Mouse (Mus musculus) lung, postnatal 0 days (tissue): ENCODE results near the gene Chrm3. TPM values are rescaled to one million over a fixed set of nuclear protein-coding genes. Genes with fewer than 3 reads are reported as not detected.

Source experiments
- ATAC-seq: fragments of 200-750 bp; cut with Nextera tagmentation; 2 replicates; pipeline ENCODE4 v1.8.0; 2017; ENCODE audit warnings: moderate library complexity
- DNase-seq: peaks from one replicate; pipeline ENCODE4 v3.0.0-alpha.2; 2016; ENCODE audit warnings: low spot score
- H3K27ac ChIP-seq: fragments of 300-500 bp; sonication (generic); 2 replicates; pipeline ENCODE4 v1.5.1; 2014; ENCODE audit warnings: antibody characterized with exemption, mild to moderate bottlenecking, low read length, mixed read lengths
- H3K27me3 ChIP-seq: fragments of 300-500 bp; sonication (generic); replicated peaks from 2 replicates; pipeline ENCODE4 v1.6.1; 2014; ENCODE audit warnings: low read length, mixed read lengths; ENCODE audit not compliant: insufficient read depth
- H3K36me3 ChIP-seq: fragments of 300-500 bp; sonication (generic); 2 replicates; pipeline ENCODE4 v1.6.1; 2014; ENCODE audit warnings: low read length, mixed read lengths; ENCODE audit not compliant: insufficient read depth
- H3K4me1 ChIP-seq: fragments of 300-500 bp; sonication (generic); 2 replicates; pipeline ENCODE4 v1.6.1; 2014; ENCODE audit warnings: antibody characterized with exemption, low read depth, low read length, mixed read lengths; ENCODE audit not compliant: insufficient read depth
- H3K4me2 ChIP-seq: fragments of 300-500 bp; sonication (generic); replicated peaks from 2 replicates; pipeline ENCODE4 v1.6.1; 2014; ENCODE audit warnings: low read depth, mild to moderate bottlenecking, low read length, moderate library complexity, mixed read lengths
- H3K4me3 ChIP-seq: fragments of 300-500 bp; sonication (generic); 2 replicates; pipeline ENCODE4 v1.5.1; 2014; ENCODE audit warnings: low read depth, low read length
- H3K9ac ChIP-seq: fragments of 300-500 bp; sonication (generic); replicated peaks from 2 replicates; pipeline ENCODE4 v1.6.1; 2014; ENCODE audit warnings: low read depth, mild to moderate bottlenecking
- H3K9me3 ChIP-seq: fragments of 300-500 bp; sonication (generic); 2 replicates; pipeline ENCODE4 v1.6.1; 2016; ENCODE audit warnings: low read length, mixed read lengths
- CTCF ChIP-seq: IDR thresholded peaks from 2 replicates; pipeline ENCODE4 v1.5.1; 2016; ENCODE audit warnings: antibody characterized with exemption, mild to moderate bottlenecking
- EP300 ChIP-seq: IDR thresholded peaks from 2 replicates; pipeline ENCODE4 v1.6.1; 2016; ENCODE audit warnings: antibody characterized with exemption, mild to moderate bottlenecking, control low read depth
- WGBS: fragments of 180-500 bp; shearing (Covaris S2); extraction: QIAGEN DNeasy Blood & Tissue Kit; methylation state at CpG from one replicate; pipeline ENCODE4 v1.1.7; 2014; 5-methylcytosine and 5-hydroxymethylcytosine counted together
- polyA plus RNA-seq: library from polyadenylated mRNA; unstranded; fragments of >200 nt; fragmentation: Nextera tagmentation; extraction: Ambion mirVana; gene quantifications from 2 replicates; pipeline ENCODE4 v1.2.1, GENCODE M21; 2015

Gene Chrm3
- polyA plus RNA-seq, 1 experiment from 2014 or later: 0.20 TPM

DNA sequence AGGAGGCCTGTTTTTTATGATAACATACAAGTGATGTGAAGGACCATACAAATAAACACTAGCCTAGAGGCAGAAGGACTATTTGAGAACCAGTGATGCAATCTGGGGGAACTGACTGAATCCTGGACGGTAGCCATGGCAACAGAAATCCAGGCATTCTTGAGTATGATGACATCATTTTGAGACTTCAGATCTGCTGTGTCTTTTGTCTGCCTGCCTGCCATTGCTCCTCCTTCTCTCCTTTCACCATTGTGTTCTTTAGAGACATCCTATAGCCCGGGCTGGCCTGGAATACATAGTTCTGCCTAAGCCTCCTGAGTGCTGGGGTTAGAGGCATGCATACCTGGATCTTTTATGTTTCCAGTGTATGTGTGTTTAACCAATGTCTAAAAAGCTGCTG lies 430.7 kb downstream of the Chrm3 start:
- peak; percentile 41; the same call in 1 of the 2 replicates for ATAC-seq

DNA sequence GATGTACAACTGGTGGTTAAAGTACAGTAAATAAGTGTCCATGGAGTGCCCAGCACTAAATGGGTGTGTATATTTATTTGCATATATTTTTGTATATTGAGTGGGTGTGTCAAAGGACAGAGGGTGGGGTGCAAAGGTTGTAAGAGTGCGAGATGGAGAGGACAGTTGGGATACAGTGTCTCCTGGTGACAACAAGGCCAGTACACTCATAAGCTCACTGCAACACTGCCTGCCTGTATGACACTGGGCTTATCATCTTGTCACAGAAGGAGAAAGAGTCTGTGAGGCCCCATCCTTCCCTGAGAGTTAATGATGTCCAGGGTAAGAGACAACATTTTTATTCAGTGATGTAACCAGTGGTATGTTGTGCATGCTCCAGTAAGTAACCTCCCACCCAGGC lies 439.5 kb downstream of the Chrm3 start:
- WGBS: 67% methylated on average over 1 of the region's 1 CpGs
- Histone ChIP-seq H3K27me3 (no peaks in the 10 kb centered on the region), H3K9me3 (no peaks in the 10 kb centered on the region), H3K36me3 (no peaks in the 10 kb centered on the region), H3K4me3 (no peak overlapping the region), H3K9ac (no peak overlapping the region), H3K4me2 (no peak overlapping the region), H3K4me1 (no peaks in the 10 kb centered on the region), H3K27ac (no peak overlapping the region)
- no peak for DNase-seq
- ATAC-seq: no peak
- TF ChIP-seq EP300 (no peak), CTCF (no peak)

More for the DNA sequence above, 430.7 kb downstream of the Chrm3 start:
- Histone ChIP-seq H3K9me3 (no peaks in the 10 kb centered on the region), H3K27ac (no peak overlapping the region), H3K9ac (no peak overlapping the region), H3K27me3 (no peaks in the 10 kb centered on the region), H3K4me3 (no peak overlapping the region), H3K4me1 (no peaks in the 10 kb centered on the region), H3K36me3 (no peaks in the 10 kb centered on the region), H3K4me2 (no peak overlapping the region)
- TF ChIP-seq CTCF (no peak), EP300 (no peak)
- DNase-seq: peak; percentile 80
- WGBS: 60% methylated on average over 2 of the region's 2 CpGs

DNA sequence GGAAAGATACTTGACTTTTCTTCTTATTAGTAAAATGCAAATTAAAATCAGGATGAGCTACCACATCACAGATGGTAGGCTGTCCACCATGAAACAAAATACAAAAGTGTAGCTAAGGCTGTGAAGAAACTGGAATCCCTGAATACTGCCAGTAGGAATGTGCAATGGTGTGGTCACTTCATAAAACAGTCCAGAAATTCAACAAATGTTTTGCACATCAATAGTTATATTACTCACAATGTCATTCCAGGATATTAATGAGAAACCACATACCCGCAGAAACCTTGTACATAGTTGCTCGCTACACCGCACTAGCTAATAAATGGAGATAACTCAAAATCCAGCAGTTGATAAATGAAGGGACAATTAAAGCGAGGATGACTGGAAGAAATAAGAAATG lies 447.9 kb downstream of the Chrm3 start:
- no peak for ATAC-seq
- H3K4me2 ChIP-seq: no peak overlapping the region

DNA sequence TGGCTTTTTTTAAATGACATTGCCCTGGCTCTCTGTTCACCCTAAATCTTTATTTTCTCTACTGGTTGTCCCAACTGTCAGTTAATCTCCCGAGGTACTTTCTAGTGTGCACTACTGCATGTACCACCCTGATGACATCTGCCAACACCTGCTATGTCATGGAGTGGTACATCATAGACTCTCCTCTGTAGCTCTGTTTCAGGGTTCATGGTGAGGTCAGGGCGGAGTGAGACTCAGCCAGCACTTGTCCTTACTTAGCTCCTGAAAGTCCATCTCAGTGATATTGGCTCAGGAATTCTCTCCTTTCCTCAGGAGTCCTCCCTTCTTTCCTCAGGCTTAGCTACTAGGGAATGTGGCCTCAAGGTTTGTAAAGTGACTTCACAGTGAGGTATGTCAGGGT lies 451.9 kb downstream of the Chrm3 start:
- no peaks in the 10 kb centered on the region for H3K36me3 ChIP-seq
- no peak overlapping the region for H3K9ac ChIP-seq
- no peak overlapping the region for H3K4me3 ChIP-seq
- H3K4me2 ChIP-seq: no peak overlapping the region
- ATAC-seq (no peak), DNase-seq (no peak)
- H3K27me3 ChIP-seq: no peaks in the 10 kb centered on the region
- H3K27ac ChIP-seq: no peak overlapping the region
- H3K4me1 ChIP-seq: no peaks in the 10 kb centered on the region
- 53% methylated on average over 2 of the region's 2 CpGs for whole genome bisulfite sequencing
- no peak for TF ChIP-seq CTCF
- no peak for TF ChIP-seq EP300
- no peaks in the 10 kb centered on the region for H3K9me3 ChIP-seq

More for the DNA sequence above, 447.9 kb downstream of the Chrm3 start:
- WGBS: 87% methylated on average over 4 of the region's 4 CpGs
- Histone ChIP-seq H3K27me3 (no peaks in the 10 kb centered on the region), H3K4me1 (no peaks in the 10 kb centered on the region), H3K9me3 (no peaks in the 10 kb centered on the region), H3K36me3 (no peaks in the 10 kb centered on the region), H3K27ac (no peak overlapping the region), H3K4me3 (no peak overlapping the region), H3K9ac (no peak overlapping the region)
- no peak for TF ChIP-seq EP300
- TF ChIP-seq CTCF: no peak
- no peak for DNase-seq

DNA sequence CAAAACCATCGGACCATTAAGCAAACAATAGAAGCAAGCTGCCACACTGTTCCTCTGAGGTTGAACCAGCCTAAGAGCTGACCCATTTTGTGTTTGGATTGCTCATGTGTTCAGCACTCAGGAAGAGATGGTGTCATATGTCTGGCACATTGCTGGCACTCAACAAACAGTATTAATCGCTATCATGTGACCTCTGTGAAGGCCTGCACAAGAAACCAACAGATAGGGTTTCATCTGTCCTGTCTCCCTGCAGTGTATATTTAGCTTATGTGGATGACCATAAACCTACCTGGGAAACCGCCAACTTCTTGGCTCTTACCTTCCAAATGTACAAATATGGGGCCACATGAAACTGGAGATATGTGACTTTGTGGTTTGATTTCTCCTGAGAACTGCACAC lies 453.4 kb downstream of the Chrm3 start:
- 65% methylated on average over 3 of the region's 3 CpGs for WGBS
- Histone ChIP-seq H3K9ac (no peak overlapping the region), H3K27me3 (no peaks in the 10 kb centered on the region), H3K9me3 (no peaks in the 10 kb centered on the region), H3K4me3 (no peak overlapping the region), H3K27ac (no peak overlapping the region), H3K36me3 (no peaks in the 10 kb centered on the region), H3K4me1 (no peaks in the 10 kb centered on the region), H3K4me2 (no peak overlapping the region)
- DNase-seq (no peak), ATAC-seq (no peak)
- TF ChIP-seq CTCF (no peak), EP300 (no peak)

DNA sequence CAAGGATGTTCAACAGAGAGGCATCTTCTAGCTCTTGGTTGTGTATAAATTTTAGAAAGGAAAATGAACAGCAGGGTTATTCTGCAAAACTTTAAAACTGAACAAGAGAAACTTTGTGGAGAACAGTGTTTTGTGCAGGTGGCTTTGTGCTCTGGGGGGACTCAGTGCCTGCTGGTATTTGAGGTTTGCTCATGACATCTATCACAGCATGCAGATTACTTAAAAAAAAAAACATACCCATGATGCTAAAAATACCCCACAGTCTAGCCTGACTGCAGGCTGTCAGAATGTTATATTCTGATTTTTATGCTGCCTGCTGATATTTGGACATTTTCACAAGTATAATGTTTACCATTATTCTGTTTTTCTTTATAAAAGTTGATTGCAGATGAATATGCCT lies 456.2 kb downstream of the Chrm3 start:
- no peaks in the 10 kb centered on the region for H3K4me1 ChIP-seq
- ATAC-seq (no peak), DNase-seq (no peak)
- H3K9ac ChIP-seq: no peak overlapping the region
- H3K27ac ChIP-seq: no peak overlapping the region
- no peaks in the 10 kb centered on the region for H3K27me3 ChIP-seq
- H3K9me3 ChIP-seq: no peaks in the 10 kb centered on the region
- TF ChIP-seq CTCF (no peak), EP300 (no peak)
- no peak overlapping the region for H3K4me2 ChIP-seq
- no peaks in the 10 kb centered on the region for H3K36me3 ChIP-seq
- no peak overlapping the region for H3K4me3 ChIP-seq

DNA sequence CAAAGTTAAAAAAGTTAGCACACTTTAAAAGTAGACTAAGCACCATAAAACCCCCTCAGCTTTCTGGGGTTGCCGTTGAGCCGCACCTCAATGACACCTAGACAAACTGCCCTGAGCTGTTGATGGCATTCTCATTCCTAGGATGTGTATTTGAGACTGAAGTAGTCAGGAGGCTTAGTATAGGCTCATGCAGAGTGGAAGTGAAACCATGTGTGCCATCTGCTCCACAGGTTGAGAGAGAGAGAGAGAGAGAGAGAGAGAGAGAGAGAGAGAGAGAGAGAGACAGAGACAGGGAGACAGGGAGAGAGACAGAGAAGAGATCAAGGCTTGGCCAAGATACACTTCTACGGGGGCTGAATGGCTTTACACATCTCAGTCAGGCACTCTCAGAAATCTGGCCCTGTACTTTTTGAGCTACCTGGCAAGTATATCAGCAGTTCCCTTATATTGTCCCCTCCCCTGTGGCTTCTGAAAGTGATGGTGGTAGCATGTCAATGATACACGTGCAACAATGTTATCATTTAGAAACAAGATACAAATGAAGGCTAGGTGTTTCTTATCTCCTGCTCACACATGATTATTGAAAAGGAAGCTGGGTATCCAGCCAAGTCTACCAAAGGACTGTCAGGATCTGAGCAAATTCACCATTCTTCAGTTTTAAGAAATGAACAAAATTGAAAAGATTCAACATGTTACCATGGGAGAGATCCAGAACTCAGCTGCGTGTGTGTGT lies 459.8 kb downstream of the Chrm3 start:
- Histone ChIP-seq H3K9me3 (no peaks in the 10 kb centered on the region), H3K4me1 (no peaks in the 10 kb centered on the region), H3K4me2 (no peak overlapping the region), H3K27ac (no peak overlapping the region), H3K4me3 (no peak overlapping the region), H3K9ac (no peak overlapping the region), H3K27me3 (no peaks in the 10 kb centered on the region), H3K36me3 (no peaks in the 10 kb centered on the region)
- no peak for TF ChIP-seq EP300
- no peak for TF ChIP-seq CTCF
- ATAC-seq: no peak
- DNase-seq: no peak
- whole genome bisulfite sequencing: 80% methylated on average over 5 of the region's 5 CpGs
